Mouse (Mus musculus): ENCODE data around the gene Rfc5. TPM values are rescaled to one million over a fixed set of nuclear protein-coding genes. Genes with fewer than 3 reads are reported as not detected.

The Rfc5 gene
- 10 to 100 TPM; 29.3 to 46.4 TPM for polyA plus RNA-seq (2012; fragmentation: generic; extraction: Trizol)

DNA sequence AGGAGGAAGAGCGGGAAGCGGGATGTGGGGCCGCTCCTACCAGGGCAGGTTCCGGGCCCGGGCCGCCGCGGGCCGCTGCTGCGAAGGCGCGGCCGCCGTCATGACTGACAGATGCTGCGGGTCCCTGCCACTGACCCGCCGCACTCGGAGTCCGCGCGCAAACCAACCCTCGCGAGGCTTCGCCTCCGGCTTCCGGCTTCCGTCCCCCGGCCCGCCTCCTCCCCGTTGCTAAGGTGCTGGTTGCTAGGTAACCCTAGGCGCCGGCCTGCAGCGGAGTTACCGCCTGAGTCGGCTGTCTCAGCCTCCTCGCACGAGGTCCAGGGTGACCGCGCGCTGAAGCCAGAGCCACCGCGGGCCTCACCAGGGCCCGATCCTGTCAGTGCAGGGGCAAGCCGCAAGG, at the start of gene Rfc5:
Rfc5 (minus strand) TSS at position 171 of the 400 bp plus-strand sequence.

DNA sequence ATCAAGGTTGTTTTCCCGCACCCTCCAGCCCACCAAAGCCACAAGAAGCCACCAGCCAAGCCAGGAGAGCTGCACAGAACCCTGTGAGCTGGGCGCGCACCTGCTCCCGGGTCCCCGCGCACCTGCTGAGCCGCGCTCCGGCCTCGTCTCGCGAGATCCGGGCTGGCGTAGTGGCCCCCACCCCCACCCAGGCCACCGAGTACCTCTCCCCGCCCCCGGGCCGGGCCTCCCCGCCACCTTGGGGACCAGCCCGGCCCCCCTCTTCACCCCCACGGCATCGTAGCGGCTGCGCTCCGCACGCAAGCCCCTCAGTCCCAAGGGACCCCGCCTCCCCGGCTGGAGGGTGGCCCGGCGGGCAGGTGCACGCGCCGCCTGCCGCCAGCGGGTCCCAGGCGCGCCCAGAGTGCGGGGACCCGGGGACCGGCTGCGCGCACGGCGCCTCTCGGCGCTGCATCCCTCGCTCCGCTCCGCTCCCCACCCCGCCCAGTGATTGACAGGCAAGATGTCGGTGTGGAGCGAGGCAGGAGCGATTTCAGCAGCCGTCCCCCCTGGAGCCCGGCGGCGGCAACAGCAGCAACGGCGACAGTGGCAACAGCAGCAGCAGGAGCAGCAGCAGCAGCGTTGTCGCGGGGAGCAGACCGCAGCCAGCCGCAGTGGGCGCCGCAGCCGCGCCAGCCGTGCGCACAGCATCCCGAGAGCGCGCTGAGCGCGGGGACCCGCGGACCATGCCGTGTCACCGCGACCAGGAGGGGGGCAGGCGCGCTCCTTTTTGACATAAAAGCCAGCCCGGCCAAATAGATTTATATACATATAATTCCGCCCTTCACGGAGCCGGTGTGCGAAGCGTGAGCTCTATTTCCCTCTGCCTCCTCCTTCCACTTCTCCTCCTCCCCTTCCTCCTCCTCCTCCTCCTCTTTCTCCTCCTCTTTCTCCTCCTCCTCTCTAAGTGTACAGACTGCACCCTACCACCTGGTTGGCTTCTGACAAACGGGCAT, 25.0 kb upstream of the Rfc5 start, which contains the start of gene Ksr2:
Ksr2 (plus strand) TSS at position 494 of the 995 bp plus-strand sequence.

DNA sequence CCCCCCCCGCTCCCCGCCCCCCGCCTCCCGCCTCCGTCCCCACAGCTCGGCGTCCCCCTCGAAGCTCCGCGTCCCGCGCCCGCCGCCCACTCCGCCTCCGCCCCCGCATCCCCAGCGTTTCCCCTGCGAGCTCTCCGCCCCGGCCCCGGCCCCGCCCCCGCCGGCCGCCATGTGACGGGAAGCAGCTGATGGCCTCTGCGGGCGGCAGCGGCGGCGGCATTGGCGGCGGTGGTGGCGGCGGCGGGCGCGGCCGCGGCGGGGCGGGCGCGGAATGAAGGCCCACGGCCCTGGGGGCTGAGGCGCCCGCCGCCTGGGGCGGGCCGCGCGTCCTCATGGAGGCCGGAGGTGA, 31.7 kb downstream of the Rfc5 start, which contains the start of gene Wsb2:
Wsb2 (plus strand) TSS at position 176 of the 349 bp plus-strand sequence.

Other genes with a start within 250 kb of the Rfc5 start
- gene Pebp1, start 101.4 kb downstream of the Rfc5 start, polyA plus RNA-seq (2012; fragmentation: generic; extraction: Trizol), result 100 to 1,000 TPM; 658 to 737 TPM
- 10 to 100 TPM in 1 of 2 experiments, 1 to 10 TPM in 1; 3.3 to 10.4 TPM for gene Vsig10, start 70.0 kb downstream of the Rfc5 start, polyA plus RNA-seq (2012; fragmentation: generic; extraction: Trizol)
- 10 to 100 TPM; 56.8 to 60.3 TPM for gene Wsb2, start 31.7 kb downstream of the Rfc5 start, polyA plus RNA-seq (2012; fragmentation: generic; extraction: Trizol)
- gene Ksr2, start 25.0 kb upstream of the Rfc5 start, polyA plus RNA-seq (2012; fragmentation: generic; extraction: Trizol), result not detected